Mouse (Mus musculus) kidney, adult 10 weeks (tissue): ENCODE data around the gene Sco1. TPM values are rescaled to one million over a fixed set of nuclear protein-coding genes. Genes with fewer than 3 reads are reported as not detected.

Experiments
- polyA plus RNA-seq: library from polyadenylated mRNA; stranded (reverse); fragments of 350-450 nt; fragmentation: Illumina TruSeq; extraction: RNeasy Lipid Tissue Mini Kit (QIAGEN cat#74804); gene quantifications from one replicate; pipeline ENCODE4 v1.2.3, GENCODE M21; 2014; ENCODE audit warnings: low read depth, low replicate concordance

Sco1 gene
- polyA plus RNA-seq: 31.2 TPM

DNA sequence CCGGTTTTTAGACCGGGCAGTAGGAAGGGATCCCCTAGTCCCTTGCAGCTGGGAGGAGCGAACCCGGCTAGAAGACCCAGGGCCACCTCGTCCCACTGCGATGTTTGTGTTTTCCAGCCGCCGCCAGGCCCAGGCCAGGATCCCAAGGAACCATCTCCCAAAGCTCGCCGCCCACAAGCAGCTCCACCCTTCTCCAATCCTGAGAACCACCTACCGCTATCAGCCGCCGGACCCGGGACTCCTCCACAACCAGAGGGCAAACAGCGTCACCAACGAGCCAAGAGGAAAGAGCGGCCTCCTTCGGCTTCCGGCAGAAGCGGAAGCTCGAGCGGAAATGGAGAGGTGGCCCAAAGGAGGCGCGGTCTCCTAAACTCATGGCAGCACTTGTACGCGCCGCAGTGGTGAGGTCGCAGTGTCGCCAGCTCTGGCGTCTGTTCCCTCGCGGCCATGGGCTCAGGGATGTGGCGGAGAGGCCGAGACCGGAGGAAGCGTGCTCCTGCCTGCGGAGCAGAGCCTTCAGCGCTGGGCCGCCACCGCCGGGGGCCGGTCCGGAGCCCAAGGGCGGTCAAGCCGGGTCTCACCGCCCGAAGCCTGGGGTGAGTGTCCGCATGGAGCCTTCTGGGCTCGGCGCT is at the start of gene Sco1, which contains the start of gene Adprm:
Gene Sco1 (plus strand): TSS at position 350 of the 632 bp plus-strand sequence.
Gene Adprm (minus strand): TSS at position 274 of the 632 bp plus-strand sequence.

DNA sequence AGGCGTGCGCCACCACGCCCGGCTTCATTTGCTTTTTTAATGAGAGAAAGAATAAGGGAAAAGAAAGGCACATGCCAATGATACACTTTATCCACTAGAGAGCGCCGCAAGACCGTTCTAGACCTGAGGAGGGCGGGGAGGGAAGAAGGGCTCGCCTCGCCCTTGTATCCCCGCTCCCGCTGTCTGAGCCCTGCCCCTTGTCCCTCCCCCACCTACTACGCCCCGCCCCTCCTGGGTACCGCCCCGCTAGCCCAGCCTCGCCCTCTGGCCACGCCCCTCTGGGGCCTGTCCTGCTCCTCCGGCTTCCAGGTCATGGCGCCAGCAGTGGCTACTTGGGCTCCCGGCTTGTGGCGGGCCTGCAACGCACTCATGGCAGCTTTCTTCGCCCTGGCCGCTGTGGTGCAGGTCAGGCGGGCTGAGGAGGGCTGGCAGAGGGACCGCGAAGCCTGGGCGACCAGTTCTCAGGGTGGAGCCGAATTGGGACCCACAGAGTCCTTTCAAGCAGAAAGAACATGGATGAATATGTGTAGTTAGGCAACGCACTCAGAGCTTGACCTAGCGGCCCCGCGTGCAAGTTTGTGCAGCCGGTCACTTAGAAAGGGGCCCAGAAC is 27.5 kb upstream of the Sco1 start, which contains the start of gene Tmem220:
Gene Tmem220 (plus strand): TSS at position 288 of the 611 bp plus-strand sequence.

DNA sequence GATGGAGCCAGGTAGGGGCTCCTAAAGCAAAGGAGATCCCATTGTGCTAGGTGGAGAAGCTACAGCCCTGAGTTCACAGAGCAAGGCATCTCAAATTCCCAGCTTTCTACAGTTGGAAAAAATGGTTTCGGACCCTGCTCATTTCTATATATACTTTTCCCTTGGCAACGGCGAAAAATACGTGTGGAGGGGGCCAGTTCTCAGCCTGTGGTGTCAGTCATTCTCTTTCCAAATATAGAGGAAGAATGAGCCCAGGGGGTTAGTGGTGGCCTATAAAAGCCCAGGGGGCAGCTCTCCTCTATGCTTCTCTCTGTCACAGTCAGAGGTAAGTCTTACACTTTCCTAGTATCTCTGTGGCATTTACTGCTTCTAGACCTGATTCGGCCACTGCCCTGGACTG is 25.5 kb downstream of the Sco1 start, which contains the start of gene Myh3:
Gene Myh3 (plus strand): TSS at position 301 of the 400 bp plus-strand sequence.

Other genes with a start within 250 kb of the Sco1 start
- gene Pirt, start 140.7 kb upstream of the Sco1 start, polyA plus RNA-seq: not detected
- gene Tmem238l, start 96.0 kb upstream of the Sco1 start, polyA plus RNA-seq: 3.3 TPM
- 22.7 TPM for gene Tmem220, start 27.5 kb upstream of the Sco1 start, polyA plus RNA-seq
- 41.9 TPM for gene Adprm, start 76 bp upstream of the Sco1 start, polyA plus RNA-seq
- gene Myh3, start 25.6 kb downstream of the Sco1 start, polyA plus RNA-seq: not detected
- not detected for gene Myh2, start 118.4 kb downstream of the Sco1 start, polyA plus RNA-seq
- 0.89 TPM for gene Myh1, start 147.4 kb downstream of the Sco1 start, polyA plus RNA-seq
- not detected for gene Myh4, start 185.4 kb downstream of the Sco1 start, polyA plus RNA-seq
- gene Myh8, start 224.5 kb downstream of the Sco1 start, polyA plus RNA-seq: not detected